Mouse (Mus musculus) granulocyte monocyte progenitor cell, adult 5-6 weeks (primary cell): ENCODE measurements around the gene Zfp276. TPM values are rescaled to one million over a fixed set of nuclear protein-coding genes. Genes with fewer than 3 reads are reported as not detected.

ENCODE experiments used
- ATAC-seq: replicated peaks from 2 replicates; pipeline ENCODE4 v1.8.0; 2016; ENCODE audit warnings: mild to moderate bottlenecking, moderate TSS enrichment, inconsistent platforms; ENCODE audit not compliant: poor library complexity, severe bottlenecking
- total RNA-seq, 2 experiments: library from RNA; stranded (forward) in 1 of 2; stranded (reverse) in 1 of 2; fragments of 200-712, 200-1000 nt in 1 of 2; fragments of >200 nt in 1 of 2; fragmentation: Nextera tagmentation in 1 of 2; gene quantifications; 2 replicates each; pipeline ENCODE4 v1.2.3; 2014 to 2017

Gene Zfp276
- total RNA-seq, 2 experiments from 2014 or later, result 7.8 to 10.7 TPM

GRCm38 (mm10) chr8:123284493-123284892 is 30.5 kb downstream of the Zfp276 start:
- no peak for ATAC-seq

- no peak for ATAC-seq
Observed at GRCm38 (mm10) chr8:123287362-123287761, 33.4 kb downstream of the Zfp276 start.

GRCm38 (mm10) chr8:123290166-123290565 is 36.2 kb downstream of the Zfp276 start:
- ATAC-seq, result peak; percentile 73; the same call in 1 of the 2 replicates

- no peak for ATAC-seq
Observed at GRCm38 (mm10) chr8:123290679-123291078, 36.7 kb downstream of the Zfp276 start.

GRCm38 (mm10) chr8:123291716-123292115 is 37.7 kb downstream of the Zfp276 start:
- no peak for ATAC-seq

GRCm38 (mm10) chr8:123292281-123292680 is 38.3 kb downstream of the Zfp276 start:
- no peak for ATAC-seq

GRCm38 (mm10) chr8:123292785-123293184 is 38.8 kb downstream of the Zfp276 start:
- ATAC-seq, result no peak

- no peak for ATAC-seq
Observed at GRCm38 (mm10) chr8:123298301-123298700, 44.3 kb downstream of the Zfp276 start.

GRCm38 (mm10) chr8:123308738-123309137 is 54.7 kb downstream of the Zfp276 start:
- no peak for ATAC-seq

- peak; percentile 55 for ATAC-seq
Observed at GRCm38 (mm10) chr8:123317781-123318466, 63.9 kb downstream of the Zfp276 start.

- ATAC-seq, result peak; percentile 99
Observed at GRCm38 (mm10) chr8:123318467-123318911, 64.5 kb downstream of the Zfp276 start, which contains the start of gene Fanca. TSS of gene Fanca (minus strand) at chr8:123318576.

Other genes with a start within 250 kb of the Zfp276 start
- gene Ankrd11, start 211.9 kb upstream of the Zfp276 start, total RNA-seq (2014; fragmentation: Nextera tagmentation), result 86.3 and 104 TPM in 2 replicates
- 63.3 and 63.9 TPM in 2 replicates for gene Ankrd11, start 211.9 kb upstream of the Zfp276 start, total RNA-seq (2017)
- 29.5 and 40.3 TPM in 2 replicates for gene Spg7, start 191.3 kb upstream of the Zfp276 start, total RNA-seq (2014; fragmentation: Nextera tagmentation)
- gene Spg7, start 191.3 kb upstream of the Zfp276 start, total RNA-seq (2017), result 47.3 and 65.5 TPM in 2 replicates
- 1,716 and 2,163 TPM in 2 replicates for gene Rpl13, start 151.8 kb upstream of the Zfp276 start, total RNA-seq (2014; fragmentation: Nextera tagmentation)
- gene Rpl13, start 151.8 kb upstream of the Zfp276 start, total RNA-seq (2017), result 2,167 and 2,701 TPM in 2 replicates
- gene Cpne7, start 136.8 kb upstream of the Zfp276 start, total RNA-seq (2014; fragmentation: Nextera tagmentation), result not detected in 2 replicates
- not detected in 2 replicates for gene Cpne7, start 136.8 kb upstream of the Zfp276 start, total RNA-seq (2017)
- gene Sult5a1, start 95.9 kb upstream of the Zfp276 start, total RNA-seq (2014; fragmentation: Nextera tagmentation), result not detected in 2 replicates
- gene Sult5a1, start 95.9 kb upstream of the Zfp276 start, total RNA-seq (2017), result not detected in 2 replicates
- gene Dpep1, start 68.0 kb upstream of the Zfp276 start, total RNA-seq (2014; fragmentation: Nextera tagmentation), result not detected in 2 replicates
- not detected in 2 replicates for gene Dpep1, start 68.0 kb upstream of the Zfp276 start, total RNA-seq (2017)
- 22.6 and 37.6 TPM in 2 replicates for gene Chmp1a, start 41.4 kb upstream of the Zfp276 start, total RNA-seq (2014; fragmentation: Nextera tagmentation)
- 28.3 and 35.4 TPM in 2 replicates for gene Chmp1a, start 41.4 kb upstream of the Zfp276 start, total RNA-seq (2017)
- gene Spata33, start 41.4 kb upstream of the Zfp276 start, total RNA-seq (2014; fragmentation: Nextera tagmentation), result 0.51 and 0.80 TPM in 2 replicates
- 0.36 and 0.39 TPM in 2 replicates for gene Spata33, start 41.4 kb upstream of the Zfp276 start, total RNA-seq (2017)
- gene Cdk10, start 29.4 kb upstream of the Zfp276 start, total RNA-seq (2014; fragmentation: Nextera tagmentation), result 26.7 and 54.5 TPM in 2 replicates
- gene Cdk10, start 29.4 kb upstream of the Zfp276 start, total RNA-seq (2017), result 39.4 and 39.9 TPM in 2 replicates
- 1.5 and 3.9 TPM in 2 replicates for gene Spata2l, start 18.0 kb upstream of the Zfp276 start, total RNA-seq (2014; fragmentation: Nextera tagmentation)
- 1.0 and 4.3 TPM in 2 replicates for gene Spata2l, start 18.0 kb upstream of the Zfp276 start, total RNA-seq (2017)
- gene Vps9d1, start 153 bp downstream of the Zfp276 start, total RNA-seq (2014; fragmentation: Nextera tagmentation), result 14.1 and 19.6 TPM in 2 replicates
- gene Vps9d1, start 153 bp downstream of the Zfp276 start, total RNA-seq (2017), result 11.9 and 20.8 TPM in 2 replicates
- gene Fanca, start 64.4 kb downstream of the Zfp276 start, total RNA-seq (2014; fragmentation: Nextera tagmentation), result 52.0 and 70.0 TPM in 2 replicates
- gene Fanca, start 64.4 kb downstream of the Zfp276 start, total RNA-seq (2017), result 30.2 and 39.5 TPM in 2 replicates
- gene Spire2, start 78.5 kb downstream of the Zfp276 start, total RNA-seq (2014; fragmentation: Nextera tagmentation), result not detected in 2 replicates
- gene Spire2, start 78.5 kb downstream of the Zfp276 start, total RNA-seq (2017), result 0.13 TPM in 1 of 2 replicates, not detected in the other
- 110 and 113 TPM in 2 replicates for gene Tcf25, start 119.6 kb downstream of the Zfp276 start, total RNA-seq (2014; fragmentation: Nextera tagmentation)
- gene Tcf25, start 119.6 kb downstream of the Zfp276 start, total RNA-seq (2017), result 194 and 224 TPM in 2 replicates
- 0.28 TPM in 1 of 2 replicates, not detected in the other for gene Mc1r, start 152.9 kb downstream of the Zfp276 start, total RNA-seq (2014; fragmentation: Nextera tagmentation)
- gene Mc1r, start 152.9 kb downstream of the Zfp276 start, total RNA-seq (2017), result 0.05 TPM in 1 of 2 replicates, not detected in the other
- gene Tubb3, start 157.2 kb downstream of the Zfp276 start, total RNA-seq (2014; fragmentation: Nextera tagmentation), result not detected in 2 replicates
- gene Tubb3, start 157.2 kb downstream of the Zfp276 start, total RNA-seq (2017), result not detected in 2 replicates
- 55.6 and 58.3 TPM in 2 replicates for gene Def8, start 169.3 kb downstream of the Zfp276 start, total RNA-seq (2014; fragmentation: Nextera tagmentation)
- 57.5 and 75.5 TPM in 2 replicates for gene Def8, start 169.3 kb downstream of the Zfp276 start, total RNA-seq (2017)
- 38.4 and 42.1 TPM in 2 replicates for gene Afg3l1, start 223.7 kb downstream of the Zfp276 start, total RNA-seq (2014; fragmentation: Nextera tagmentation)
- gene Afg3l1, start 223.7 kb downstream of the Zfp276 start, total RNA-seq (2017), result 21.2 and 25.0 TPM in 2 replicates